8 mouse cellular contexts compared by ENCODE assay signal in genomic region chr15:103537822-103538213, GRCm38 (mm10). TPM values are rescaled to one million over a fixed set of nuclear protein-coding genes. Genes with fewer than 3 reads are reported as not detected.
DNase-seq lines count a peak whose midpoint lies in the region; ATAC-seq and TF ChIP-seq lines count a peak whose summit lies in the region.

Gene Ppp1r1a (minus strand): TSS chr15:103538003.

- peak within 1 kb of the TSS; percentile 71 for H3K9ac ChIP-seq in ES-E14 (ENCODE audit: insufficient read depth, low read depth, low read length, poor library complexity, severe bottlenecking)
- peak within 1 kb of the TSS; percentile 81 for H3K9ac ChIP-seq in forebrain, embryonic 15.5 days (replicated peaks)

- no peaks in the 10 kb centered on the region; the same call in 1 of the 2 replicates for H3K36me3 ChIP-seq in ES-E14 (ENCODE audit: control insufficient read depth, insufficient read depth, low read length, poor library complexity, severe bottlenecking)
- H3K36me3 ChIP-seq in forebrain, embryonic 15.5 days = no peaks in the 10 kb centered on the region

- peaks cover 4% of the 10 kb centered on the region; the same call in 1 of the 2 replicates for H3K27me3 ChIP-seq in forebrain, embryonic 15.5 days

- H3K4me1 ChIP-seq in ES-E14 (ENCODE audit: control insufficient read depth in 2 of 2, insufficient read depth in 2 of 2, low read length in 2 of 2, poor library complexity in 1 of 2) = peaks cover 0 to 18% of the 10 kb centered on the region in 2 experiments; a peak in 2 of 4 replicates
- H3K4me1 ChIP-seq in brown adipose tissue, adult 24 weeks (ENCODE audit: control insufficient read depth, insufficient read depth, insufficient read length, low read length) = no peaks in the 10 kb centered on the region; the same call in 1 of the 2 replicates
- peaks cover 16% of the 10 kb centered on the region for H3K4me1 ChIP-seq in forebrain, embryonic 15.5 days

- WGBS in forebrain, embryonic 15.5 days = under 1% methylated on average over 36 of the region's 36 CpGs

- ATAC-seq in forebrain, embryonic 15.5 days (replicated peaks) = peak; percentile 87

- H3K4me2 ChIP-seq in forebrain, embryonic 15.5 days (replicated peaks) = peak within 1 kb of the TSS; percentile 85

- peak; percentile 62 for DNase-seq in ES-E14 (ENCODE audit: low read depth, low spot score)
- DNase-seq in heart, postnatal 4 days = peak; percentile 76
- peak; percentile 75 to 81 for DNase-seq in layer of hippocampus, postnatal 10 days (ENCODE audit: low spot score in 2 of 2)
- peak; percentile 48 for DNase-seq in lung, postnatal 10 days
- DNase-seq in right cerebral cortex, postnatal 25 days = peak; percentile 84
- DNase-seq in thymus, postnatal 0 days (ENCODE audit: low spot score) = no peak

- H3K9me3 ChIP-seq in ES-E14 (ENCODE audit: control insufficient read depth, insufficient read depth, low read depth, low read length) = no peaks in the 10 kb centered on the region
- H3K9me3 ChIP-seq in forebrain, embryonic 15.5 days = no peaks in the 10 kb centered on the region

- H3K27ac ChIP-seq in ES-E14 (ENCODE audit: insufficient read depth, low read depth, low read length, poor library complexity, severe bottlenecking) = no peak within 1 kb of the TSS
- peak within 1 kb of the TSS; percentile 86 for H3K27ac ChIP-seq in brown adipose tissue, adult 24 weeks (replicated peaks; ENCODE audit: low read depth, low read length)
- peak within 1 kb of the TSS; percentile 65 for H3K27ac ChIP-seq in forebrain, embryonic 15.5 days (replicated peaks)

- peak within 1 kb of the TSS; percentile 72 to 79 for H3K4me3 ChIP-seq in ES-E14 (ENCODE audit: insufficient read depth in 1 of 2, low read depth in 1 of 2, low read length in 2 of 2, poor library complexity in 1 of 2, severe bottlenecking in 1 of 2)
- peak within 1 kb of the TSS; percentile 78 for H3K4me3 ChIP-seq in brown adipose tissue, adult 24 weeks (ENCODE audit: insufficient read depth, low read depth, low read length)
- H3K4me3 ChIP-seq in forebrain, embryonic 15.5 days = peak within 1 kb of the TSS; percentile 70

- in situ Hi-C loops in ES-E14 (cut with MboI; ENCODE audit: low sequenced_read_pairs in 2 of 2, unreplicated experiment in 2 of 2) = no loop called here

TF ChIP-seq in ES-E14, 5 proteins besides CTCF, POLR2A, EP300 and RAD21:
- no peak for TF ChIP-seq MAFK (IDR thresholded peaks at IDR 0.05; ENCODE audit: insufficient read depth, low read depth, low read length)
- TF ChIP-seq HCFC1 (IDR thresholded peaks at IDR 0.05; ENCODE audit: borderline replicate concordance, insufficient read depth, low read length) = peak; percentile 32; the same call in 1 of the 2 replicates
- no peak for TF ChIP-seq CHD2 (IDR thresholded peaks at IDR 0.05; ENCODE audit: low read depth, low read length)

RNA-seq across cellular contexts. Expression of gene Ppp1r1a, which starts in this region (rescaled TPM):
- total RNA-seq in ES-E14 (2012; rRNA removed) = 11.2 and 14.1 TPM in 2 replicates
- polyA plus RNA-seq in brown adipose tissue, adult 24 weeks (2012; ENCODE audit: insufficient read depth, insufficient read length, missing spikeins) = 74.7 and 87.6 TPM in 2 replicates
- polyA plus RNA-seq in forebrain, embryonic 15.5 days (2015; fragmentation: Nextera tagmentation; extraction: Ambion mirVana) = 100 TPM in 2 replicates
- 10 to 100 TPM; 26.9 to 31.4 TPM for total RNA-seq in heart, postnatal 4 days (2021)
- total RNA-seq in layer of hippocampus, postnatal 10 days (2021) = 100 to 1,000 TPM; 147 to 157 TPM
- 1.7 and 2.0 TPM in 2 replicates for polyA plus RNA-seq in thymus, postnatal 0 days (2015; fragmentation: Nextera tagmentation; extraction: Ambion mirVana)

Comparison
In these comparisons a context has a peak if more than half of its experiments do, and no peak if none do; other contexts are left out.
1. RNA of gene Ppp1r1a (polyA plus RNA-seq): 100 TPM in forebrain, embryonic 15.5 days and 74.7 to 87.6 TPM in brown adipose tissue, adult 24 weeks; 1.7 to 2.0 TPM in thymus, postnatal 0 days; every median in the first group is over 10 times any median in the second.
2. Peak in every context shown above with its lines, with median percentiles within 50 percentile points of each other: H3K4me3 ChIP-seq.